Mouse (Mus musculus) mature B cell (primary cell): ENCODE results near the gene Scrn1.

Experiments used
- in situ Hi-C: fragments of 300-500 bp; cut with MboI; formaldehyde crosslinking; loops from 2 replicates; pipeline ENCODE4 v1.14.3; 2019

The Scrn1 gene

GRCm38 (mm10) chr6:54531048-54531481 is 35.2 kb downstream of the Scrn1 start:
- in situ Hi-C loops = no loop called here

- in situ Hi-C loops = no loop called here
Observed at GRCm38 (mm10) chr6:54530182-54530581, 36.1 kb downstream of the Scrn1 start.

GRCm38 (mm10) chr6:54528666-54529065 is 37.6 kb downstream of the Scrn1 start:
- in situ Hi-C loops = no loop called here

- in situ Hi-C loops = no loop called here
Observed at GRCm38 (mm10) chr6:54518758-54519157, 47.5 kb downstream of the Scrn1 start.

GRCm38 (mm10) chr6:54516512-54517134 is 49.7 kb downstream of the Scrn1 start:
- in situ Hi-C loops = no loop called here

- in situ Hi-C loops = no loop called here
Observed at GRCm38 (mm10) chr6:54512256-54512655, 54.0 kb downstream of the Scrn1 start.

- in situ Hi-C loops = no loop called here
Observed at GRCm38 (mm10) chr6:54509264-54509663, 57.0 kb downstream of the Scrn1 start.

GRCm38 (mm10) chr6:54508256-54508793 is 58.0 kb downstream of the Scrn1 start:
- in situ Hi-C loops = no loop called here

- in situ Hi-C loops = no loop called here
Observed at GRCm38 (mm10) chr6:54507808-54508207, 58.5 kb downstream of the Scrn1 start.

GRCm38 (mm10) chr6:54507002-54507401 is 59.3 kb downstream of the Scrn1 start:
- in situ Hi-C loops = no loop called here

GRCm38 (mm10) chr6:54506318-54506717 is 60.0 kb downstream of the Scrn1 start:
- in situ Hi-C loops = no loop called here

- in situ Hi-C loops = no loop called here
Observed at GRCm38 (mm10) chr6:54502661-54503115, 63.6 kb downstream of the Scrn1 start.

- in situ Hi-C loops = no loop called here
Observed at GRCm38 (mm10) chr6:54496214-54496613, 70.1 kb downstream of the Scrn1 start.

- in situ Hi-C loops = no loop called here
Observed at GRCm38 (mm10) chr6:54494612-54495398, 71.5 kb downstream of the Scrn1 start.

- in situ Hi-C loops = no loop called here
Observed at GRCm38 (mm10) chr6:54494097-54494496, 72.2 kb downstream of the Scrn1 start.

GRCm38 (mm10) chr6:54491074-54491473 is 75.2 kb downstream of the Scrn1 start:
- in situ Hi-C loops = no loop called here

GRCm38 (mm10) chr6:54485973-54486569 is 80.2 kb downstream of the Scrn1 start:
- in situ Hi-C loops = no loop called here

- in situ Hi-C loops = no loop called here
Observed at GRCm38 (mm10) chr6:54485435-54485901, 80.8 kb downstream of the Scrn1 start.

GRCm38 (mm10) chr6:54485000-54485399 is 81.3 kb downstream of the Scrn1 start:
- in situ Hi-C loops = no loop called here

- in situ Hi-C loops = no loop called here
Observed at GRCm38 (mm10) chr6:54481390-54482112, 84.7 kb downstream of the Scrn1 start.

GRCm38 (mm10) chr6:54478646-54479324 is 87.5 kb downstream of the Scrn1 start:
- in situ Hi-C loops = no loop called here
